Mouse (Mus musculus): ENCODE measurements around the gene H3f3a. TPM values are rescaled to one million over a fixed set of nuclear protein-coding genes. Genes with fewer than 3 reads are reported as not detected.

The H3f3a gene
- total and polyA plus RNA-seq, 3 experiments = 571 to 1,420 (median 715) TPM

- TF ChIP-seq TCF12 (IDR thresholded peaks at IDR 0.05; ENCODE audit: low read depth, low read length) (no peak), MXI1 (IDR thresholded peaks at IDR 0.05; ENCODE audit: low read depth, low read length) (no peak), GABPA (IDR thresholded peaks at IDR 0.05; ENCODE audit: insufficient replicate concordance, low read depth, low read length) (no peak), BHLHE40 (IDR thresholded peaks at IDR 0.05; ENCODE audit: low read depth, low read length) (no peak), NRF1 (IDR thresholded peaks at IDR 0.05; ENCODE audit: low read depth, low read length) (no peak), TBP (conservative IDR thresholded peaks at IDR 0.05; ENCODE audit: low read depth, low read length) (no peak), MYC (IDR thresholded peaks at IDR 0.05; ENCODE audit: low read depth, low read length) (no peak), UBTF (IDR thresholded peaks at IDR 0.05; ENCODE audit: low read depth, low read length) (no peak), MEF2A (IDR thresholded peaks at IDR 0.05; ENCODE audit: borderline replicate concordance, low read depth, low read length) (no peak), MAZ (IDR thresholded peaks at IDR 0.05; ENCODE audit: low read depth, low read length) (no peak), EP300 (IDR thresholded peaks at IDR 0.05; ENCODE audit: low read length) (no peak), ZKSCAN1 (IDR thresholded peaks at IDR 0.05; ENCODE audit: borderline replicate concordance, low read depth, low read length) (no peak), E2F4 (IDR thresholded peaks at IDR 0.05; ENCODE audit: insufficient replicate concordance, low read depth, low read length) (no peak), HCFC1 (IDR thresholded peaks at IDR 0.05; ENCODE audit: low read depth, low read length) (no peak), KAT2A (IDR thresholded peaks at IDR 0.05; ENCODE audit: insufficient replicate concordance, low read length) (no peak), ZMIZ1 (IDR thresholded peaks at IDR 0.05; ENCODE audit: low read depth, low read length) (no peak), RAD21 (IDR thresholded peaks at IDR 0.05; ENCODE audit: low read depth, low read length) (no peak), ELF1 (IDR thresholded peaks at IDR 0.05; ENCODE audit: low read depth, low read length) (no peak)
- no peak overlapping the region for H3K9ac ChIP-seq (ENCODE audit: insufficient read depth, low read depth)
- H3K9me3 ChIP-seq (replicated peaks; ENCODE audit: low read length) = no peaks in the 10 kb centered on the region
- no peaks in the 10 kb centered on the region for H3K27me3 ChIP-seq (replicated peaks)
- H3K4me2 ChIP-seq (ENCODE audit: insufficient read depth, low read depth, poor library complexity, severe bottlenecking) = no peak overlapping the region
- peaks cover 78 to 95% of the 10 kb centered on the region in 2 experiments for H3K36me3 ChIP-seq (replicated peaks in 1 of 2; ENCODE audit: control insufficient read depth in 1 of 2, insufficient read depth in 1 of 2, low read length in 1 of 2)
- no peak overlapping the region for H3K4me3 ChIP-seq (replicated peaks in 1 of 3; ENCODE audit: low read depth in 2 of 3, low read length in 2 of 3, poor library complexity in 1 of 3)
- H3K27ac ChIP-seq (ENCODE audit: insufficient read depth, low read depth) = no peak overlapping the region
- peaks cover 1% of the 10 kb centered on the region; the same call in 1 of the 2 replicates for H3K79me2 ChIP-seq (replicated peaks; ENCODE audit: control insufficient read depth, extremely low read depth, insufficient read depth, poor library complexity, severe bottlenecking)
- in situ Hi-C loops (cut with MboI; ENCODE audit: low pct_ligation_motif_present, low pct_unique_long_range_greater_than_20kb, low sequenced_read_pairs) = no loop called here
- no peak for DNase-seq (ENCODE audit: extremely low read depth)
- dilution Hi-C loops (cut with MboI; ENCODE audit: extremely low pct_ligation_motif_present, extremely low pct_unique_long_range_greater_than_20kb, low sequenced_read_pairs) = no loop called here
- peaks cover 0 to 3% of the 10 kb centered on the region in 2 experiments; a peak in 1 of 4 replicates for H3K4me1 ChIP-seq (ENCODE audit: control insufficient read depth in 1 of 2, insufficient read depth in 2 of 2)
These were observed 46.3 kb upstream of the H3f3a start for GRCm38 (mm10) chr1:180860030-180860429.

GRCm38 (mm10) chr1:180858763-180859162 lies 45.0 kb upstream of the H3f3a start:
- H3K9me3 ChIP-seq (replicated peaks; ENCODE audit: low read length) = no peaks in the 10 kb centered on the region
- H3K4me3 ChIP-seq (replicated peaks in 1 of 3; ENCODE audit: low read depth in 2 of 3, low read length in 2 of 3, poor library complexity in 1 of 3) = no peak overlapping the region
- H3K4me2 ChIP-seq (ENCODE audit: insufficient read depth, low read depth, poor library complexity, severe bottlenecking) = no peak overlapping the region
- TF ChIP-seq MXI1 (IDR thresholded peaks at IDR 0.05; ENCODE audit: low read depth, low read length) (no peak), CTCF (conservative IDR thresholded peaks at IDR 0.05 in 1 of 2, IDR thresholded peaks at IDR 0.05 in 1 of 2; ENCODE audit: low read depth in 2 of 2, low read length in 2 of 2) (no peak), JUND (conservative IDR thresholded peaks at IDR 0.05; ENCODE audit: low read depth, low read length) (no peak), JUN (IDR thresholded peaks at IDR 0.05; ENCODE audit: insufficient read depth, low read depth, low read length) (no peak), KAT2A (IDR thresholded peaks at IDR 0.05; ENCODE audit: insufficient replicate concordance, low read length) (no peak), ZC3H11A (IDR thresholded peaks at IDR 0.05; ENCODE audit: low read depth, low read length) (no peak), MAZ (IDR thresholded peaks at IDR 0.05; ENCODE audit: low read depth, low read length) (no peak), USF2 (conservative IDR thresholded peaks at IDR 0.05; ENCODE audit: low read depth, low read length) (no peak)
- peaks cover 69 to 87% of the 10 kb centered on the region in 2 experiments for H3K36me3 ChIP-seq (replicated peaks in 1 of 2; ENCODE audit: control insufficient read depth in 1 of 2, insufficient read depth in 1 of 2, low read length in 1 of 2)
- no peaks in the 10 kb centered on the region for H3K4me1 ChIP-seq (ENCODE audit: control insufficient read depth in 1 of 2, insufficient read depth in 2 of 2)
- H3K27me3 ChIP-seq (replicated peaks) = no peaks in the 10 kb centered on the region
- DNase-seq (ENCODE audit: extremely low read depth) = no peak
- no peak overlapping the region for H3K27ac ChIP-seq (ENCODE audit: insufficient read depth, low read depth)
- in situ Hi-C loops (cut with MboI; ENCODE audit: low pct_ligation_motif_present, low pct_unique_long_range_greater_than_20kb, low sequenced_read_pairs) = no loop called here
- H3K79me2 ChIP-seq (replicated peaks; ENCODE audit: control insufficient read depth, extremely low read depth, insufficient read depth, poor library complexity, severe bottlenecking) = peaks cover 5% of the 10 kb centered on the region
- dilution Hi-C loops (cut with MboI; ENCODE audit: extremely low pct_ligation_motif_present, extremely low pct_unique_long_range_greater_than_20kb, low sequenced_read_pairs) = no loop called here
- H3K9ac ChIP-seq (ENCODE audit: insufficient read depth, low read depth) = no peak overlapping the region

Data from CH12.LX (cell line).